8 mouse cellular contexts compared by ENCODE assay signal in genomic region chr13:94058642-94059222, GRCm38 (mm10). TPM values are rescaled to one million over a fixed set of nuclear protein-coding genes. Genes with fewer than 3 reads are reported as not detected.
DNase-seq lines count a peak whose midpoint lies in the region; ATAC-seq and TF ChIP-seq lines count a peak whose summit lies in the region.
"Had no signal": no experiment of that assay in that cellular context is flagged by ENCODE, and none has a peak within 500 bp of the region (broad histone marks: within the 10 kb centered on the region; RNA-seq: fewer than 3 reads in every experiment).

No protein-coding gene starts in this region.

- H3K4me1 ChIP-seq in forebrain, postnatal 0 days (ENCODE audit: insufficient read depth): no peaks in the 10 kb centered on the region
- peaks cover 14% of the 10 kb centered on the region for H3K4me1 ChIP-seq in liver, embryonic 15.5 days (replicated peaks)

- H3K27ac ChIP-seq in forebrain, postnatal 0 days (ENCODE audit: low read depth, low read length): no peak overlapping the region
- no peak overlapping the region for H3K27ac ChIP-seq in liver, embryonic 15.5 days (replicated peaks)

- WGBS in forebrain, postnatal 0 days: 39% methylated on average over 6 of the region's 6 CpGs
- WGBS in liver, embryonic 15.5 days (ENCODE audit: insufficient replicate concordance): 43% methylated on average over 6 of the region's 6 CpGs

- 0 out of 2 replicates have a peak, but pooled peaks have one; percentile 9 for ATAC-seq in forebrain, postnatal 0 days
- no peak for ATAC-seq in liver, embryonic 15.5 days (ENCODE audit: insufficient read depth)
- no peak for ATAC-seq in inflammation-experienced regulatory T-cells, adult 6 months

- no peaks in the 10 kb centered on the region for H3K9me3 ChIP-seq in forebrain, postnatal 0 days (ENCODE audit: low read length)
- no peaks in the 10 kb centered on the region for H3K9me3 ChIP-seq in liver, embryonic 15.5 days (replicated peaks)

- H3K36me3 ChIP-seq in forebrain, postnatal 0 days (ENCODE audit: insufficient read depth): no peaks in the 10 kb centered on the region
- no peaks in the 10 kb centered on the region for H3K36me3 ChIP-seq in liver, embryonic 15.5 days (replicated peaks)

- no peak for TF ChIP-seq CTCF in forebrain, postnatal 0 days (IDR thresholded peaks at IDR 0.05; ENCODE audit: low read depth)

- peak overlapping the region; percentile 68 for H3K4me3 ChIP-seq in forebrain, postnatal 0 days (ENCODE audit: low read depth, low read length)
- peak overlapping the region; percentile 60 for H3K4me3 ChIP-seq in liver, embryonic 15.5 days (replicated peaks)

- DNase-seq in 3134 (ENCODE audit: extremely low read depth, insufficient read length, low spot score): peak; percentile 18
- peak; percentile 42 for DNase-seq in 3T3-L1 (ENCODE audit: low read depth, low spot score)
- DNase-seq in forebrain, postnatal 0 days: peak; percentile 13
- no peak for DNase-seq in thymus, postnatal 4 days
- DNase-seq in yolk sac, embryonic 10.5 days (ENCODE audit: low spot score): no peak
- DNase-seq: adrenal gland, adult 8-10 months had no signal

- H3K4me2 ChIP-seq in forebrain, postnatal 0 days (ENCODE audit: low read depth): peak overlapping the region; percentile 100
- H3K4me2 ChIP-seq in liver, embryonic 15.5 days: peak overlapping the region; percentile 73

- H3K9ac ChIP-seq in forebrain, postnatal 0 days: 0 out of 2 replicates have a peak overlapping the region, but pooled peaks have one; percentile 55
- no peak overlapping the region for H3K9ac ChIP-seq in liver, embryonic 15.5 days

- H3K27me3 ChIP-seq in forebrain, postnatal 0 days (ENCODE audit: insufficient read depth, low read length): peaks cover 8% of the 10 kb centered on the region; the same call in 1 of the 2 replicates
- H3K27me3 ChIP-seq in liver, embryonic 15.5 days: peaks cover 68% of the 10 kb centered on the region

RNA-seq across cellular contexts. Expression of gene Lhfpl2, which starts 1.1 kb away (rescaled TPM):
- total RNA-seq in forebrain, postnatal 0 days (2014; rRNA removed): 16.2 and 23.6 TPM in 2 replicates
- 9.8 and 13.3 TPM in 2 replicates for polyA plus RNA-seq in forebrain, postnatal 0 days (2015; fragmentation: Nextera tagmentation; extraction: Ambion mirVana)
- polyA plus RNA-seq in liver, embryonic 15.5 days (2015; fragmentation: Nextera tagmentation; extraction: Ambion mirVana): 3.8 and 4.8 TPM in 2 replicates
- polyA plus RNA-seq in inflammation-experienced regulatory T-cells, adult 6 months (2017; shearing (Covaris generic)): not detected

Comparison
In these comparisons a context has a peak if more than half of its experiments do, and no peak if none do; other contexts are left out.
1. DNase-seq: peak in 3134 (single experiment), 3T3-L1 (single experiment) and forebrain, postnatal 0 days (single experiment); none in thymus, postnatal 4 days (single experiment) and yolk sac, embryonic 10.5 days (single experiment).